Mouse (Mus musculus) MEL (cell line): ENCODE measurements at regions not wholly inside any gene's neighbourhood (a gene's known extent, or its start where the extent isn't known, plus 50 kb on each side); places are given as distances from the start of the nearest gene placed in this dataset.
A peak's percentile ranks its signal among the peaks of the same experiment; 100 is the strongest.

Experiments
- DNase-seq: peaks from one replicate; pipeline ENCODE4 v3.0.0; 2011; ENCODE audit warnings: low read depth, low spot score
- H3K27ac ChIP-seq: 2 replicates; pipeline ENCODE4 v1.5.1; 2012; ENCODE audit warnings: low read depth, mild to moderate bottlenecking, control low read depth, low read length, moderate library complexity; ENCODE audit not compliant: control insufficient read depth
- H3K27me3 ChIP-seq, 2 experiments: fragments of 150-350 bp in 1 of 2; sonication (generic) in 1 of 2; 2 replicates each; pipeline ENCODE4 v1.6.1; 2012; ENCODE audit warnings: low read length in 2 of 2, mild to moderate bottlenecking in 2 of 2, improper control_type of control experiment in 1 of 2, moderate library complexity in 1 of 2; ENCODE audit not compliant: insufficient read depth in 2 of 2, control insufficient read depth in 1 of 2
- H3K36me3 ChIP-seq, 2 experiments: 2 replicates each; pipeline ENCODE4 v1.6.1; 2012 to 2014; ENCODE audit warnings: low read length in 2 of 2, improper control_type of control experiment in 1 of 2, inconsistent platforms in 1 of 2, mild to moderate bottlenecking in 1 of 2; ENCODE audit not compliant: insufficient read depth in 2 of 2, control insufficient read depth in 1 of 2
- H3K4me1 ChIP-seq, 2 experiments: fragments of 150-350 bp in 1 of 2; sonication (generic) in 1 of 2; 2 replicates each; pipeline ENCODE4 v1.6.1; 2012; ENCODE audit warnings: low read length in 2 of 2, improper control_type of control experiment in 1 of 2, mild to moderate bottlenecking in 1 of 2; ENCODE audit not compliant: insufficient read depth in 2 of 2, control insufficient read depth in 1 of 2
- H3K4me3 ChIP-seq, 2 experiments: fragments of 150-350 bp in 1 of 2; sonication (generic) in 1 of 2; 2 replicates each; pipeline ENCODE4 v1.5.1; 2012; ENCODE audit warnings: low read depth in 2 of 2, low read length in 2 of 2, mild to moderate bottlenecking in 2 of 2, moderate library complexity in 2 of 2, control low read depth in 1 of 2, improper control_type of control experiment in 1 of 2; ENCODE audit not compliant: control insufficient read depth in 1 of 2, insufficient read depth in 1 of 2
- H3K79me2 ChIP-seq: 2 replicates; pipeline ENCODE4 v1.6.1; 2012; ENCODE audit warnings: mild to moderate bottlenecking, low read length, moderate library complexity; ENCODE audit not compliant: control insufficient read depth, poor library complexity, insufficient read depth
- H3K9ac ChIP-seq: 2 replicates; pipeline ENCODE4 v1.6.1; 2012; ENCODE audit warnings: low read depth, mild to moderate bottlenecking, control low read depth, low read length, moderate library complexity; ENCODE audit not compliant: control insufficient read depth, poor library complexity, severe bottlenecking
- H3K9me3 ChIP-seq: fragments of 150-350 bp; sonication (generic); replicated peaks from 2 replicates; pipeline ENCODE4 v1.6.1; 2012; ENCODE audit warnings: mild to moderate bottlenecking, low read length, improper control_type of control experiment, moderate library complexity; ENCODE audit not compliant: insufficient read depth
- BHLHE40 ChIP-seq: IDR thresholded peaks from 2 replicates; pipeline ENCODE4 v1.6.1; 2012; ENCODE audit warnings: low read depth, mild to moderate bottlenecking, inconsistent platforms, low read length, improper control_type of control experiment, borderline replicate concordance
- CTCF ChIP-seq, 3 experiments: IDR thresholded peaks in 2 of 3; conservative IDR thresholded peaks in 1 of 3; 2 replicates each; pipeline ENCODE4 v1.5.1; 2011 to 2012; ENCODE audit warnings: low read length in 3 of 3, low read depth in 2 of 3, mild to moderate bottlenecking in 2 of 3, improper control_type of control experiment in 1 of 3, inconsistent platforms in 1 of 3, mixed read lengths in 1 of 3, moderate library complexity in 1 of 3; ENCODE audit not compliant: control insufficient read depth in 1 of 3, insufficient read depth in 1 of 3, poor library complexity in 1 of 3, severe bottlenecking in 1 of 3
- E2F4 ChIP-seq: IDR thresholded peaks from 2 replicates; pipeline ENCODE4 v1.6.1; 2011; ENCODE audit warnings: low read depth, low read length, improper control_type of control experiment, borderline replicate concordance
- ELF1 ChIP-seq: IDR thresholded peaks from 2 replicates; pipeline ENCODE4 v1.6.1; 2014; ENCODE audit warnings: low read depth, mild to moderate bottlenecking, inconsistent platforms, low read length, improper control_type of control experiment, moderate library complexity
- EP300 ChIP-seq, 2 experiments: IDR thresholded peaks; 2 replicates each; pipeline ENCODE4 v1.6.1; 2011; ENCODE audit warnings: improper control_type of control experiment in 2 of 2, low read length in 2 of 2, low read depth in 1 of 2, mild to moderate bottlenecking in 1 of 2
- ETS1 ChIP-seq: IDR thresholded peaks from 2 replicates; pipeline ENCODE4 v1.6.1; 2012; ENCODE audit warnings: low read depth, mild to moderate bottlenecking, inconsistent platforms, low read length, improper control_type of control experiment, moderate library complexity
- GATA1 ChIP-seq: IDR thresholded peaks from 2 replicates; pipeline ENCODE4 v1.6.1; 2011; ENCODE audit warnings: low read depth, low read length, improper control_type of control experiment
- HCFC1 ChIP-seq: IDR thresholded peaks from 2 replicates; pipeline ENCODE4 v1.6.1; 2012; ENCODE audit warnings: low read depth, mild to moderate bottlenecking, inconsistent platforms, low read length, improper control_type of control experiment, moderate library complexity
- KAT2A ChIP-seq: conservative IDR thresholded peaks from 2 replicates; pipeline ENCODE4 v1.6.1; 2012; ENCODE audit warnings: low read depth, low read length, improper control_type of control experiment, inconsistent platforms
- MAZ ChIP-seq: IDR thresholded peaks from 2 replicates; pipeline ENCODE4 v1.6.1; 2012; ENCODE audit warnings: low read depth, mild to moderate bottlenecking, inconsistent platforms, low read length, improper control_type of control experiment
- MEF2A ChIP-seq: IDR thresholded peaks from 2 replicates; pipeline ENCODE4 v1.6.1; 2014; ENCODE audit warnings: low read depth, mild to moderate bottlenecking, inconsistent platforms, low read length, improper control_type of control experiment; ENCODE audit not compliant: poor library complexity, insufficient replicate concordance, severe bottlenecking; ENCODE audit errors: extremely low read depth
- MXI1 ChIP-seq: IDR thresholded peaks from 2 replicates; pipeline ENCODE4 v1.6.1; 2011; ENCODE audit warnings: mild to moderate bottlenecking, low read depth, low read length, improper control_type of control experiment
- MYB ChIP-seq: IDR thresholded peaks from 2 replicates; pipeline ENCODE4 v1.6.1; 2011; ENCODE audit warnings: mild to moderate bottlenecking, low read depth, low read length, improper control_type of control experiment
- MYC ChIP-seq: IDR thresholded peaks from 2 replicates; pipeline ENCODE4 v1.6.1; 2011; ENCODE audit warnings: low read depth, mild to moderate bottlenecking, low read length, improper control_type of control experiment, moderate library complexity
- NELFE ChIP-seq: IDR thresholded peaks from 2 replicates; pipeline ENCODE4 v1.6.1; 2011; ENCODE audit warnings: low read depth, low read length, improper control_type of control experiment
- NRF1 ChIP-seq: IDR thresholded peaks from 2 replicates; pipeline ENCODE4 v1.6.1; 2014; ENCODE audit warnings: low read depth, mild to moderate bottlenecking, inconsistent platforms, low read length, improper control_type of control experiment, moderate library complexity; ENCODE audit not compliant: poor library complexity, insufficient read depth, severe bottlenecking
- POLR2A ChIP-seq, 2 experiments: IDR thresholded peaks; 2 replicates each; pipeline ENCODE4 v1.6.1; 2011 to 2012; ENCODE audit warnings: low read length in 2 of 2, mild to moderate bottlenecking in 2 of 2, control low read depth in 1 of 2, improper control_type of control experiment in 1 of 2, low read depth in 1 of 2, moderate library complexity in 1 of 2; ENCODE audit not compliant: control insufficient read depth in 1 of 2, insufficient read depth in 1 of 2, poor library complexity in 1 of 2
- POLR2AphosphoS5 ChIP-seq: IDR thresholded peaks from 2 replicates; pipeline ENCODE4 v1.6.1; 2012; ENCODE audit warnings: low read depth, borderline replicate concordance, mild to moderate bottlenecking, inconsistent platforms, low read length, moderate library complexity, mixed read lengths
- SMC3 ChIP-seq: IDR thresholded peaks from 2 replicates; pipeline ENCODE4 v1.6.1; 2011; ENCODE audit warnings: low read depth, low read length, improper control_type of control experiment
- TCF12 ChIP-seq: IDR thresholded peaks from 2 replicates; pipeline ENCODE4 v1.6.1; 2014; ENCODE audit warnings: low read depth, mild to moderate bottlenecking, inconsistent platforms, low read length, improper control_type of control experiment, moderate library complexity
- UBTF ChIP-seq: IDR thresholded peaks from 2 replicates; pipeline ENCODE4 v1.6.1; 2012; ENCODE audit warnings: low read depth, mild to moderate bottlenecking, inconsistent platforms, low read length, improper control_type of control experiment, moderate library complexity, borderline replicate concordance; ENCODE audit not compliant: insufficient read depth
- USF1 ChIP-seq: IDR thresholded peaks from 2 replicates; pipeline ENCODE4 v1.6.1; 2014; ENCODE audit warnings: low read depth, mild to moderate bottlenecking, inconsistent platforms, low read length, improper control_type of control experiment, moderate library complexity
- USF2 ChIP-seq, 2 experiments: IDR thresholded peaks; 2 replicates each; pipeline ENCODE4 v1.6.1; 2011 to 2012; ENCODE audit warnings: improper control_type of control experiment in 2 of 2, low read length in 2 of 2, borderline replicate concordance in 1 of 2, inconsistent platforms in 1 of 2, low read depth in 1 of 2, mild to moderate bottlenecking in 1 of 2; ENCODE audit not compliant: insufficient read depth in 1 of 2
- ZC3H11A ChIP-seq: IDR thresholded peaks from 2 replicates; pipeline ENCODE4 v1.6.1; 2012; ENCODE audit warnings: low read depth, mild to moderate bottlenecking, inconsistent platforms, low read length, improper control_type of control experiment
- ZKSCAN1 ChIP-seq: IDR thresholded peaks from 2 replicates; pipeline ENCODE4 v1.6.1; 2012; ENCODE audit warnings: low read depth, mild to moderate bottlenecking, inconsistent platforms, low read length, improper control_type of control experiment, moderate library complexity
- ZMIZ1 ChIP-seq: IDR thresholded peaks from 2 replicates; pipeline ENCODE4 v1.6.1; 2012; ENCODE audit warnings: low read depth, mild to moderate bottlenecking, inconsistent platforms, low read length, improper control_type of control experiment, moderate library complexity

DNA sequence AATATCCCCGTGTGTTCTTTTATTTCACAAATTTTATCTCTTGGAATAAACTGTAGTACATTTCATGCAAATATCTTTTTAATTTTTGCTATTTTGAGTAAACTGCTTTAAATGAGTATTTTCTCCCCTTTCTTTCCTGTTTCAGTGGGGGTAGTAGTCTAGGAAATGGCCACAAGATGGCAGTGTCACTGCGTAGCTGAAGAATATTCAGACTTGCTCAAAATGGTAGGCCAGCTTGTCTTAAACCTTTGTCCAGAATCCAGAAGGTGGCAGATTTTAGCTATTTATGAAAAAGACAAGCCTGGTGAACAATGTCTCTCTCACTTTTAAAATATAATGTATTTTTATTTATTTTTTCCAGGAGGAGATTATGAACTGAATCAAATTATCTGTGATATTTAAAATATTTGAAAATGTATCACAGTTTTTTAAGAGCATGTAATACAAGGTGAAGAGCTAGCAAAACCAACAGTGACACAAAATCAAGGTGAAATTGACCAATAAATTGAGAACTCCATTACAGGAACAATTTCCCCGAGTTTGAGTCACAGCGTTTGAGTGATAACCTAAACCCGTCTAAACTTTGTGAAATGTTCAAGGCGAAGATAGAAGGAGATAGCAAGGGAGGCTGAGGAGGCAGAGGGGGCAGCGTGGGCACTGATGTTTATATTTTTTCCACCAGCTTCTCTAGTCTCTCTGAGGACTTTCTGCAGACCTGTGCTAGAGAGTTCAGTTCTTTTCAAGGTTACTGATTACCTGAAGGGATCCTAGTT lies 285.5 kb downstream of the Olfm4 start:
- no peak overlapping the region for H3K9ac ChIP-seq
- H3K9me3 ChIP-seq, result no peaks in the 10 kb centered on the region
- H3K4me3 ChIP-seq, result no peak overlapping the region
- no peaks in the 10 kb centered on the region; a peak in 1 of 4 replicates for H3K4me1 ChIP-seq
- H3K27me3 ChIP-seq, result no peaks in the 10 kb centered on the region
- H3K36me3 ChIP-seq, result no peaks in the 10 kb centered on the region
- no peak for TF ChIP-seq E2F4
- TF ChIP-seq TCF12, result no peak
- TF ChIP-seq POLR2A (IDR thresholded peaks at IDR 0.05; ENCODE audit: control insufficient read depth in 1 of 2, insufficient read depth in 1 of 2, low read depth in 1 of 2, low read length in 2 of 2, poor library complexity in 1 of 2), result no peak
- no peak for TF ChIP-seq MAZ
- TF ChIP-seq USF1, result no peak
- TF ChIP-seq ZC3H11A, result peak; percentile 97
- TF ChIP-seq CTCF (IDR thresholded peaks at IDR 0.05 in 2 of 3, conservative IDR thresholded peaks at IDR 0.05 in 1 of 3; ENCODE audit: control insufficient read depth in 1 of 3, insufficient read depth in 1 of 3, low read depth in 2 of 3, low read length in 3 of 3, poor library complexity in 1 of 3, severe bottlenecking in 1 of 3), result peak; percentile 60 to 97 (median 67)
- no peak for TF ChIP-seq NELFE
- no peak for TF ChIP-seq POLR2AphosphoS5
- peak; percentile 96 for TF ChIP-seq SMC3
- TF ChIP-seq KAT2A, result no peak
- TF ChIP-seq NRF1, result no peak
- TF ChIP-seq HCFC1, result no peak
- TF ChIP-seq BHLHE40, result peak; percentile 21; the same call in 1 of the 2 replicates
- TF ChIP-seq USF2 (IDR thresholded peaks at IDR 0.05; ENCODE audit: borderline replicate concordance in 1 of 2, insufficient read depth in 1 of 2, low read depth in 1 of 2, low read length in 2 of 2), result no peak
- 0 out of 2 replicates have a peak, but pooled peaks have one; percentile 23 for TF ChIP-seq ELF1
- TF ChIP-seq UBTF, result no peak
- no peak overlapping the region for H3K27ac ChIP-seq
- no peaks in the 10 kb centered on the region for H3K79me2 ChIP-seq
- peak; percentile 83 for DNase-seq

DNA sequence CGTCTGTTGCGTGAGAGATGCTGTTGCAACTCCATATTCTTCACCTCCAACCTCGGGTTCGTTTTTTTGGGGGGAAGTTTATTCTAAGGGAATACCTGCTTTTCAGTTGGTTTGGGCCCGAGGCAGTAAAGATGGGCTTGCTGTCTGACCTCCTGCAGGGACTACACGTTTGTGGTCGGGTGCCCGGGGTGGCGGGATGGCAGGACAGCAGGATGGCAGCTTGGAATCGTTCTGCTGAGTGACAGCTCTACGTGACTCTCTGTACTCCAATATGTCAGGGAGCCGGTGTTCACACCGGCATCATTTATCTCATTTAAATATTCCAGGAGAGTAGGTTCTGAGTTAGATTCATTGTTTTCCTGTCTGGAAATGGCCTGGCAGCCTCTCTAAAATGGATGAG lies 286.2 kb downstream of the Olfm4 start:
- H3K4me1 ChIP-seq, result no peaks in the 10 kb centered on the region; a peak in 1 of 4 replicates
- no peak overlapping the region for H3K4me3 ChIP-seq
- H3K79me2 ChIP-seq, result no peaks in the 10 kb centered on the region
- H3K9ac ChIP-seq, result no peak overlapping the region
- H3K9me3 ChIP-seq, result no peaks in the 10 kb centered on the region
- H3K36me3 ChIP-seq, result no peaks in the 10 kb centered on the region
- H3K27ac ChIP-seq, result no peak overlapping the region
- no peaks in the 10 kb centered on the region for H3K27me3 ChIP-seq
- TF ChIP-seq NRF1 (no peak), ZMIZ1 (no peak), GATA1 (no peak), MXI1 (no peak), ZKSCAN1 (no peak), CTCF (IDR thresholded peaks at IDR 0.05 in 2 of 3, conservative IDR thresholded peaks at IDR 0.05 in 1 of 3; ENCODE audit: control insufficient read depth in 1 of 3, insufficient read depth in 1 of 3, low read depth in 2 of 3, low read length in 3 of 3, poor library complexity in 1 of 3, severe bottlenecking in 1 of 3) (no peak), POLR2A (IDR thresholded peaks at IDR 0.05; ENCODE audit: control insufficient read depth in 1 of 2, insufficient read depth in 1 of 2, low read depth in 1 of 2, low read length in 2 of 2, poor library complexity in 1 of 2) (no peak), ETS1 (no peak), EP300 (IDR thresholded peaks at IDR 0.05; ENCODE audit: low read depth in 1 of 2, low read length in 2 of 2) (no peak), ELF1 (no peak), UBTF (no peak), NELFE (no peak), MYB (no peak), MYC (no peak), ZC3H11A (no peak), USF1 (no peak), MEF2A (no peak), E2F4 (no peak), MAZ (no peak), BHLHE40 (no peak)
- no peak for DNase-seq
